Mouse (Mus musculus) midbrain, embryonic 11.5 days (tissue): ENCODE measurements around the gene Nat9. TPM values are rescaled to one million over a fixed set of nuclear protein-coding genes. Genes with fewer than 3 reads are reported as not detected.

Experiments
- ATAC-seq: fragments of 200-750 bp; cut with Nextera tagmentation; 2 replicates; pipeline ENCODE4 v1.8.0; 2017; ENCODE audit warnings: moderate TSS enrichment, moderate library complexity; ENCODE audit not compliant: low FRiP score
- DNase-seq: peaks from one replicate; pipeline ENCODE4 v3.0.0; 2015; ENCODE audit warnings: low spot score; ENCODE audit errors: missing footprints
- H3K27ac ChIP-seq: fragments of 300-500 bp; sonication (generic); 2 replicates; pipeline ENCODE4 v1.5.1; 2014; ENCODE audit warnings: low read depth, low read length
- H3K27me3 ChIP-seq: fragments of 300-500 bp; sonication (generic); 2 replicates; pipeline ENCODE4 v1.6.1; 2014; ENCODE audit warnings: mild to moderate bottlenecking, low read length, moderate library complexity, mixed read lengths; ENCODE audit not compliant: control insufficient read depth, insufficient read depth
- H3K36me3 ChIP-seq: fragments of 300-500 bp; sonication (generic); 2 replicates; pipeline ENCODE4 v1.6.1; 2014; ENCODE audit warnings: mild to moderate bottlenecking, low read length, moderate library complexity, mixed read lengths; ENCODE audit not compliant: control insufficient read depth, insufficient read depth
- H3K4me1 ChIP-seq: fragments of 300-500 bp; sonication (generic); 2 replicates; pipeline ENCODE4 v1.6.1; 2014; ENCODE audit warnings: low read length; ENCODE audit not compliant: control insufficient read depth, insufficient read depth
- H3K4me2 ChIP-seq: fragments of 300-500 bp; sonication (generic); 2 replicates; pipeline ENCODE4 v1.6.1; 2014; ENCODE audit warnings: mild to moderate bottlenecking, moderate library complexity
- H3K4me3 ChIP-seq: fragments of 300-500 bp; sonication (generic); 2 replicates; pipeline ENCODE4 v1.5.1; 2014; ENCODE audit warnings: low read depth, low read length
- H3K9ac ChIP-seq: fragments of 300-500 bp; sonication (generic); 2 replicates; pipeline ENCODE4 v1.6.1; 2014; ENCODE audit warnings: low read length
- H3K9me3 ChIP-seq: fragments of 300-500 bp; sonication (generic); 2 replicates; pipeline ENCODE4 v1.6.1; 2016; ENCODE audit warnings: low read length; ENCODE audit not compliant: control insufficient read depth
- WGBS: fragments of 180-500 bp; shearing (Covaris S2); extraction: QIAGEN DNeasy Blood & Tissue Kit; methylation state at CpG from one replicate; pipeline ENCODE4 v1.1.7; 2014; 5-methylcytosine and 5-hydroxymethylcytosine counted together
- polyA plus RNA-seq: library from polyadenylated mRNA; unstranded; fragments of >200 nt; fragmentation: Nextera tagmentation; extraction: Ambion mirVana; gene quantifications from 2 replicates; pipeline ENCODE4 v1.2.1, GENCODE M21; 2014

Gene Nat9
- polyA plus RNA-seq, 1 experiment from 2014 or later: 17.7 TPM

DNA sequence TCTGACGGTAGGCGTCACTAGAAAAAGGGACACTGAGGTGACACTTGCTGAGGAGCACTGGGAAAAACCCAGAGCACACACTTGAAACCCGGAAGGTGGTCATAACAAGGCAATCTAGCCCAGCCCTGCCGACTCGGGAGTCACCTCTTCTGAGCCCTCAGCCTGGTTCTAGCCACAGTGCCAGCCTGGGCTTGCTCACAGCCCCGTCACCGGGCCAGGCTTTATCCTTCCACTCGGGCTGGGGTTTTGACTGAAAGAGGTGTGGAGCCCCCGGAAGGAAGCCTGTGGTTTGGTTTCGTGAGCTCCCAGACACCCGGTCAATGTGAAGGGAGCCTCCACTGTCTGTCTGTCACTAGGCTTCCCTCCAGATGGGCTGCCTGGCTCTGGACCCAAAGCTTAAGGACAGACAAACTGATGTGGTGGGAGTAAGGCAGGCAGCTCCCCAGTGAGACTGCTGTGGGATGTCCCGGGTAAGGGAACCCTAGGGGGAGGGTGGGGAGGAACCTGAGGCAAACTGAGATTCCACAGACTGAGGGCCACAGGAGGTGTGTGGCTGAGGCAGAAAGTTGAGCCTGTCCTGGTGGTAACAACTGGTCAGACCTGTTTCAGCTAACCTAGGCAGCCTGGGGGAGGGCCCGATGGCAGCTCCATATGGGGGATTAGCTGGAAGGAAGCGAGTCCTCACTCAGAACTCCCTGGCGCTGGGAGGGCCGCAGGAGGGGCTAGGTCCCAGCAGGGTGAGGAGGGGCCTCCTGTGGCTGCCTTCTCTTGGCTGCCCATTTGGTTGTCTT is 13.9 kb downstream of the Nat9 start:
- H3K36me3 ChIP-seq: no peaks in the 10 kb centered on the region
- no peaks in the 10 kb centered on the region for H3K9me3 ChIP-seq
- H3K4me2 ChIP-seq: no peak overlapping the region
- H3K27me3 ChIP-seq: peaks cover 3% of the 10 kb centered on the region
- 10% methylated on average over 16 of the region's 16 CpGs for WGBS
- H3K4me3 ChIP-seq: no peak overlapping the region
- H3K9ac ChIP-seq: no peak overlapping the region
- peak; percentile 87 for DNase-seq
- no peak overlapping the region for H3K27ac ChIP-seq
- ATAC-seq: 0 out of 2 replicates have a peak, but pooled peaks have one; percentile 5
- peaks cover 56% of the 10 kb centered on the region for H3K4me1 ChIP-seq

DNA sequence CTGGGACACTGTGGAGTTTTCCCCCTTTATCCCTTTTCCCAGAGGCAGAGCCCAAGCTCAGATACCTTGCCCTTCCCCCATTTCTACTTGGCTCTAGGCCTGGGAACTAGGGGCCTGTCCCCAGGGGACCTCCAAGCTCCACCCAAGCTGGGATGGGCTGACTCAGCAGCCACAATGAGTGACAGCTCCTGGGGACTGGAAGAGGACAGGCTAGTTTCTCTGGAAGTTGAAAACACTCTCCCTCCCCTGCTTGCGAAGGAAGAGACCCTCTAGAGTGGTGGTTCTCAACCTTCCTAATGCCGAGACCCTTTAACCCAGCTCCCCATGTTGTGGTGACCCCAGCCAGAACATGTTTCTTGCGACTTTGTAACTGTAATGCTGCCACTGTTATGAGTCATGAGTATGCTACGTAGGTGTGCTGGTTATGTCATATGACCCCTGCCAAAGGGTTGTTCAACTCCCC is 14.8 kb downstream of the Nat9 start:
- ATAC-seq (no peak), DNase-seq (peak; percentile 89)
- no peaks in the 10 kb centered on the region for H3K9me3 ChIP-seq
- no peak overlapping the region for H3K9ac ChIP-seq
- no peak overlapping the region for H3K27ac ChIP-seq
- H3K27me3 ChIP-seq: peaks cover 3% of the 10 kb centered on the region
- no peaks in the 10 kb centered on the region for H3K36me3 ChIP-seq
- H3K4me2 ChIP-seq: no peak overlapping the region
- WGBS: 12% methylated on average over 4 of the region's 4 CpGs
- no peak overlapping the region for H3K4me3 ChIP-seq
- peaks cover 52% of the 10 kb centered on the region for H3K4me1 ChIP-seq

DNA sequence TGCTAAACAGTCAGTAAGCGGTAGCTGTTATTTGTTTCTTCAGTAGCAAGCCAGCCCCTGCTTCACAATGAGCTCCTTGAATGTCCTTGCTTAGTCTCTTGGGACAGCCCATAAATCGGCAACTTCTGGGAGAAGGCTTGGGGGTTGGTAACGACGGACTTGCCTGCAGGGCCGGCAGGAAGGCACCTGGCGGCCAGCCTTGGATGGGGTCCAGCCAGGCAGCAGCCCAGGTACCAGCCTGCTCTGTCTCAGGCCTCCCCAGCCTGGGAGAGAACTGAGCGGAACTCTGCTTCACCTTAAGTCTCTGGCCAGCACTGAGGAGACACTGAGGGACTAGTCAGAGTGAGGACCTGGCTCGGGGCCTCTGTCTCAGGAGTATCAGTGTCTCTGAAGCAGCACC is 16.5 kb downstream of the Nat9 start:
- Histone ChIP-seq H3K36me3 (no peaks in the 10 kb centered on the region), H3K4me1 (peaks cover 36% of the 10 kb centered on the region), H3K27ac (no peak overlapping the region), H3K27me3 (peaks cover 3% of the 10 kb centered on the region), H3K4me2 (no peak overlapping the region), H3K9ac (no peak overlapping the region), H3K4me3 (no peak overlapping the region), H3K9me3 (no peaks in the 10 kb centered on the region)
- ATAC-seq (no peak), DNase-seq (peak; percentile 78)
- 49% methylated on average over 8 of the region's 8 CpGs for WGBS

DNA sequence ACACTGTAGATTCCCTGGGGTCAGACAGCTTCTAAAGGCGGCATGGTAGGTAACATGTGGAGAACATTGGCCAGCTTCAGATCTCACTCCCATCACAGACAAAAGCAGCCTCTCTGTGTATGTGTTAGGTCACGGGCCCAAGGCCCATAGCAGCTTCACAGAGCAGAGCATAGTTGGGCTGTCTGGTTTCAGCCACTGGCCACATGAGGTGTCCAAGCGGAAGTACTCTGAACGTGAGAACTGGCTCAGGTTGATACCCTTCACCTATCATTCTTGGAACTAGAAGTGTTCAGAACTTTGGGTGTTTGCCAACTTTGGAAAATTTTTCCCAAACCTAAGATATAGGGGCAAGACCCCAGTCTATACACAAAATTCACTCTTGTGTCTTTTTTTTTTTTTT is 18.2 kb downstream of the Nat9 start:
- 84% methylated on average over 4 of the region's 4 CpGs for WGBS
- Histone ChIP-seq H3K9ac (no peak overlapping the region), H3K9me3 (no peaks in the 10 kb centered on the region), H3K36me3 (no peaks in the 10 kb centered on the region), H3K4me2 (no peak overlapping the region), H3K27ac (no peak overlapping the region), H3K27me3 (peaks cover 7% of the 10 kb centered on the region), H3K4me1 (peaks cover 32% of the 10 kb centered on the region), H3K4me3 (no peak overlapping the region)
- DNase-seq: peak; percentile 10
- no peak for ATAC-seq

DNA sequence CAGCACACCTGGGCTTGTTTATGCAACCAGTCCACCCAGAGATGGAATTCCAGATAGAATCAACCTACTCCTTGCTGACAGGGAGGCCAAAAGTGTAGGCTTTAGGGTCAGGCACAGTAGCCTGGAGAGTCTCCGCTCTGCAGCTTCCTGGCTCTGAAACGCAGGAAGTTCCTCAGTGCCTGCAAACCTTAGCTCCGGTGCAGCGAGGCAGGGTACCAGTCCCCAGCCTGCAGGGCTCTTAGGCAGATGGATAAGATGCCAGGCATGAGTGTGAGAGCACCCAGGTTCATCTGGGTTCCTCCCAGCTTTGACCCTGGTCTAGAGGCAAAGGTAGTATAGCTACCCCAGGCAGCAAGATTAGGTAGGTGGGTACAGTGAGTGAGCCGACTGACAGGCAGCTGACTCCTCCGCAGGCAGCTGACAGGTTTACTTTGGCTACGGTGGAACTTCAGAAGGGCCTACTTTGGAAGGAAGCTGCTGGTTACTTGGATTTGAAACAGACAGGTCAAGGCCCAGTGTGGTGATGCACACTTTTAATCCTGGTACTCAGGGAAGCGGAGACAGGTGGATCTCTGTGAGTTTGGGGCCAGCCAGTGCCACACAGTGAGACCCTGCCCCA is 19.9 kb downstream of the Nat9 start:
- peak; percentile 59 for DNase-seq
- ATAC-seq: no peak
- no peak overlapping the region for H3K9ac ChIP-seq
- H3K9me3 ChIP-seq: no peaks in the 10 kb centered on the region
- no peaks in the 10 kb centered on the region for H3K36me3 ChIP-seq
- peaks cover 22% of the 10 kb centered on the region for H3K4me1 ChIP-seq
- H3K27me3 ChIP-seq: peaks cover 9% of the 10 kb centered on the region; the same call in 1 of the 2 replicates
- no peak overlapping the region for H3K27ac ChIP-seq
- WGBS: 86% methylated on average over 8 of the region's 8 CpGs
- no peak overlapping the region for H3K4me3 ChIP-seq
- H3K4me2 ChIP-seq: no peak overlapping the region

DNA sequence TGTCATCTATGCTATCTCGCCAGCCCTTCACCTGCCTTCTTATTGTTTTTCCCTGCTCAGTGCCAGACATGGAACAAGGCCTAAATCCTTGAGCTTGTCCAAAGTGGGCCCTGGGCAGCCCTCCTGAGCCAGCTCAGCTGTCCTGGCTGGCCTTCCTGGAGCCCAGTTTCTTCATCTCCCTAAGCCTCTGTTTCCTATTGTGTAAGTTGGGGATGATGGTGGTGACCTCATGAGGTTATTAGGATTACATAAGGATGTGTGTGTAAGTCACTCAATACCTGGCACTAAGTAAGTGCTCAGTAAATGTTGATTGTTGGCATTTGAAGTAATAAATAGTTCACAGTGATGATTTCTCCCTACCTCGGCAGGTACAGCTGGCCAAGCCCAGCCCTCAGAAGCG is 20.9 kb downstream of the Nat9 start:
- no peak for ATAC-seq
- Histone ChIP-seq H3K4me2 (no peak overlapping the region), H3K27me3 (peaks cover 16% of the 10 kb centered on the region), H3K9me3 (no peaks in the 10 kb centered on the region), H3K36me3 (no peaks in the 10 kb centered on the region), H3K27ac (no peak overlapping the region), H3K4me3 (no peak overlapping the region), H3K9ac (no peak overlapping the region), H3K4me1 (peaks cover 22% of the 10 kb centered on the region)
- peak; percentile 53 for DNase-seq
- WGBS: 90% methylated on average over 3 of the region's 3 CpGs

DNA sequence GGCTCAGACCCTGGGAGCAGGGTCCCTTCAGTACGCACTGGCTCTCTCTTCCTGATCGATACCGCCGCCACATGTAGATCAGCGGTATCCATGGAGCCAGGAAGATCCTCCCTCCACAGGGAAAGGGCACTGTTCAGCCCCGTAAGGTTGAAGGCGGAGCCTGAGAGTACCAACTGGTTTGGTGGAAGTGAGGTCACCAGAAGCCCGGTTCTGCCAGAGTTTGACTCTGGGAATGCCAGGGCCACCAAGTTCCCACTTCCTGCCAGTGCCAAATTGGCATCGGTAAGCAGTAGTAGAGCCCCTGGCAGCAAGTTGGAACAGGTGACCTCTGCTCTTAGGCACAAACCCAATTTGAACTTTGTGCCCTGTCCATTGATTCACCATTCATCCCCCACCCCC is 22.7 kb downstream of the Nat9 start:
- 2% methylated on average over 9 of the region's 9 CpGs for WGBS
- Histone ChIP-seq H3K4me2 (peak overlapping the region; percentile 95), H3K36me3 (no peaks in the 10 kb centered on the region), H3K4me1 (peaks cover 22% of the 10 kb centered on the region), H3K9ac (peak overlapping the region; percentile 64), H3K27ac (no peak overlapping the region), H3K9me3 (no peaks in the 10 kb centered on the region), H3K4me3 (peak overlapping the region; percentile 62), H3K27me3 (peaks cover 16% of the 10 kb centered on the region)
- DNase-seq (no peak), ATAC-seq (no peak)

DNA sequence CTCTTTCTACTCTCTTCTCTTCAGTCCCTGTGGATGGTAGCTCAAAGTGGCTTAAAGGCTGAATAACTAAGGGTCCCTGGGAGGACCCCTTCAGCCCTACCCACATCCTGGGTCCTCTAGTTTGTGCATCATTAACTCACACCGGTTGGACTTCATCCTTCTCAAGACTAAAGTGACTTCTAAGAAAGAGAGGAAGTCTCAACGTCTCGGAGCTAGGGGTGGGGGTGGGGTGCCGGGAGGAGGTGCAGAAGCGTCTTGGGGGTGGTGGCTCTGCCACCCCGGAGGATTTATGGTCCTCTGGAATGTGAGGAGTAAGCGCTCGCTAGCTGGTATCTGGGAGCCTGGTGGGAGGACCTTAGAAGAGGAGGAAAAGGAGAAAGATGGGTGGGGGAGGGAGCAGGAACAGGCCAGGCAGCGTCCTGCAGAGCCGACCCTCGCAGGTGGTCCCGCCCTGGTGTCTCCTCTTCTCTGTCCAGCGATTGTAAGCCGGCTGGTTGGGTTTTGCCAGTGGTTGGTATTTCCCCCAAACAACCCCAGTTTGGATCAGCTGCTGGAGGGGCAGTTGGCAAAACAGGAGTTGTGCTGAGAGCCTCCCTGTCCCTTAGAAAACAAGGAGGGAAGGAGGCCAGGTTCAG is 23.2 kb downstream of the Nat9 start:
- ATAC-seq (no peak), DNase-seq (peak; percentile 94)
- peak overlapping the region; percentile 95 for H3K4me2 ChIP-seq
- peak overlapping the region; percentile 64 for H3K9ac ChIP-seq
- H3K27me3 ChIP-seq: peaks cover 16% of the 10 kb centered on the region
- H3K4me1 ChIP-seq: peaks cover 22% of the 10 kb centered on the region
- no peaks in the 10 kb centered on the region for H3K9me3 ChIP-seq
- H3K4me3 ChIP-seq: peak overlapping the region; percentile 62
- H3K27ac ChIP-seq: no peak overlapping the region
- WGBS: under 1% methylated on average over 12 of the region's 14 CpGs
- H3K36me3 ChIP-seq: no peaks in the 10 kb centered on the region
